Mouse (Mus musculus) monocyte, adult 2 months (primary cell): Measurements from ENCODE around the gene P2rx7.

Experiments
- DNase-seq, 2 experiments: peaks; one replicate each; pipeline ENCODE4 v3.0.0; 2022; ENCODE audit warnings: low spot score in 2 of 2, low read depth in 1 of 2

The P2rx7 gene

GRCm38 (mm10) chr5:122643701-122644100, at the start of gene P2rx7:
Gene P2rx7 (plus strand): TSS chr5:122643911.
- peak; percentile 64 to 69 for DNase-seq

- no peak for DNase-seq
Measured at GRCm38 (mm10) chr5:122595470-122595869, 48.2 kb upstream of the P2rx7 start.

DNA sequence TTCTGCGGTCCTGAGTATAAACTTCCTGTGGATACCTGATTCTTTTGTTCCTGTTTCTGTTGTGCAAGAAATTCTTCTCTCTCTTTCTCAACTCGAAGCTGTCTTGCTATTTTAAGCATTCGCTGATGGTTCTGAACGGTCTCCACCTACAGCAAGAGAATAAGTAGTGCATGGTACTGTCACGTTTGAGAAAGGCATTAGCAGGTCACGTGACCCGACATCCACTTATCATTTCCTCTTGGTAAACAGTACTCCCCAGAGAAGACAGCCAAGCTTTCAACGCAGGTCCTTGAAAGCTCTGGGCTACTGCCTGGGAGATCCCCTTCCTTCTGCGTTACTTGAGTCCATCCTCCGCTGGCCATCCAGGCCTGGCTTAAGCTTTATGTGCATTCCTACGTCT, 41.5 kb upstream of the P2rx7 start:
- DNase-seq: peak; percentile 55 to 65

DNA sequence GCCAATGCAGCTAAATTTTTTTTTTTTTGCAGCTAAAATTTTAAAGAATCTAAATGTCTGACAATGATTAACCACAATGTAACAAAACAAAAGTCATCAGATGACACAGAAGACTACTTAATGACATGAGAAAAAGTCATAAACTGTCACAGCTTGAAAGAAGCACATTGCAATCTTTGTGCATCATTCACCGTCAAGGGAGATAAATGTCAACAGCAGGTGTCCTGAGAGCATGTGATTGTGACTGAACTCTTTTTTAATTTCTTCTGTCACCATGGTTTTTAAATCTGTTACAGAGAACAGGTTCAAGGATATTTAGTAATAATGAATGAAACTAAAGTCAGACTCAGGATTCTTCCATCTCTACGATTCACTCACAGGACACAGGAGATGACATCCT, 38.8 kb upstream of the P2rx7 start:
- DNase-seq: no peak

GRCm38 (mm10) chr5:122611651-122612050, 32.1 kb upstream of the P2rx7 start:
- DNase-seq: no peak

GRCm38 (mm10) chr5:122613908-122614732, 29.6 kb upstream of the P2rx7 start, which contains the start of gene Ift81:
Gene Ift81 (minus strand): TSS chr5:122614518.
- peak; percentile 64 to 83 for DNase-seq

DNA sequence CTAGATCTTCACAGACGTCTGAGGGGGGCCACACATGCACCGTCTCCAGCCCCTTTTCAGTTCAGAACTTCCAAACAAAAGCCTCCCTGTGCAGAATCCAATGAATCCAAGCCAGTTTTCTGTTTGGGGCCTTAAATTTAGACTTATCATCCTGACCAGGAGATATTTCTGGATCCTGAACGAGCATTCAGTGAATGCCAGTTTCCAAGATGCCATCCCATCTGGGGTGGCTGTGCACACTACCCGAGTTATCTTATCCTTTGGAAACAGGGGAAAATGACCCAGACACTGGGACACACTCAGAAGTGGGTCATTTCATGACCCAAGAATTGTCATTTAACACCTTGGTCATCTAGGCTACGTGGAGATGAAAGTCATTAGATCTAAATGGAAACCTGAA, 26.0 kb upstream of the P2rx7 start:
- DNase-seq: no peak

- DNase-seq: no peak
Measured at GRCm38 (mm10) chr5:122619686-122620296, 23.9 kb upstream of the P2rx7 start.

DNA sequence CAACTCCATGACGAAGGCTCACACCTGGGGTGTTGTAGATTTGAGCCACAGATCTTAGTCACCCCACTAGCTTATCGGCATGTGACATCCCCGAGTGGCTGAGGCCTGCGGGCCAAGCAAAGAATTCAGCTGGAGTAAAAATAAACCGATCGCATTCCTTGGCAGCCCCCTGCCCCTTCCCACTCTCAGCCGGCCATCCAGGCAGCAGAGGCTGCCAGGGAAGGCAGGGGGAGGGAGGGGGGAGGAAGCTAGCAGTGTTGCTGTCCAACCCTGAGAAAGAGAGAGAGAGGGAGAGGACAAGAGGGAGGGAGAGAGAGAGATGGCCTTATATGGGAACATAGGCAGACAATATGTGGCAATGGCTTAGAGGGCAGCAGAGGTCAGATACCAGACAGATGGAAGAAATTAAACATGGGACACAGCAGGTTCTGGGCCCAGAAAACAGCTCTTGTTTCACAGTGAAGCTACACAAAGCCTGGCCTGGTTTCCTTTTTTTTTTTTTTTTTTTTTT, 22.3 kb upstream of the P2rx7 start:
- no peak for DNase-seq

GRCm38 (mm10) chr5:122622526-122622925, 21.2 kb upstream of the P2rx7 start:
- no peak for DNase-seq

DNA sequence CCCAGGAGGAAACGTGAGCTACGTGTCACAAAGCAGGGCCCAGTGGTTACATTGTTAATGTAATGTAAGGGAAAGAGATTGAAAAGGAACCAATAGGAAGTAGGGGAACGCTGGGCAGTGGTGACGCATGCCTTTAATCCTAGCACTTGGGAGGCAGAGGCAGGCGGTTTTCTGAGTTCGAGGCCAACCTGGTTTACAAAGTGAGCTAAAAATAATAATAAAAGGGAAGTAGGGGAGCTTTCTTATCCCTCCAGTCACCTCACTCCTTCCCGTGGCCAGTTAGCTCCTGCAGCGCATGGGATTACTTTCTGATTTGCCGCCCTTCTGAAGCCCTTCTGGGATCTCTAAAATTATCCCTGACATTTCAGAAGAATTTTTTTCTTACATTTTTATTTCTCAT, 19.9 kb upstream of the P2rx7 start:
- DNase-seq: no peak

- no peak for DNase-seq
Measured at GRCm38 (mm10) chr5:122624952-122625479, 18.7 kb upstream of the P2rx7 start.

GRCm38 (mm10) chr5:122625565-122626252, 18.0 kb upstream of the P2rx7 start:
- no peak for DNase-seq

- peak; percentile 43 to 74 for DNase-seq
Measured at GRCm38 (mm10) chr5:122627243-122627642, 16.5 kb upstream of the P2rx7 start.

- no peak for DNase-seq
Measured at GRCm38 (mm10) chr5:122635228-122635627, 8.5 kb upstream of the P2rx7 start.

DNA sequence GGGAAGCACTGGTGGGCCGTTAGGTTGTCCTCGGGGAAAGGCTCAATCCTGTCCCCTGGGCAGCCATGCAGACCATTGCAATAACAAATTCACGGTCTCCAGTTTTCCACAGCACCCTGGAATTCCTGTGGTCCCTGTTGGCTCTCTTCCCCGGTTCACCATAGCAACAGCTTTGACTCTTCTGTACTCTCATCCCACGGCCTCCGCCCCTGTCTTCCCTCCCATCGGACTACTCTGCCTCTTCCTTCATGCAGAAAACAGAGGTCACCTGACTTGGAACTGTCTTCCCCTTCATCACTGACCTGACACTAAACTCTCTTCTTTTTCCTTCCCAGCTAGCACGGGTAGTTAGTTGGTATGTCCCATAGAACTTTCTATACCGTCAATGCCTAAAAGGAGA, 7.4 kb upstream of the P2rx7 start:
- no peak for DNase-seq

DNA sequence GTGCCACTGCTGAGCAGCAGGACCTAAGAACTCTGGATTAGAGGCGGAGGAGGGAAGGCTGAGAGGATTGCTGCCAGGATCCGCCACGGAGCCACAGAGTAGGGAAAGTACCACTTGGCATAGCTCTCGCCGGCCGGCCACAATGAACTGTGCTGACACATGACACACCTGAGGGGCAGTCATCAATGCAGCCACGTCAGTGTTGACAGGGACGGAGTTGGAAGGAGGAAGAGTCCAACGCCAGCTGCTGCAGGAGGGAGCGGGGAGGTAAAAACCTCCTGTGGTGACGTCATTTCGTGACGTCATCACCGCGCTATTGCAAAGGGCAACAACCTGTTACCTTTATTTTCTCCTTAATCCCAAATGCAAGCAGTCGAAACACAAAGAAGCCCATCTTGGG, 6.8 kb upstream of the P2rx7 start:
- DNase-seq: no peak

DNA sequence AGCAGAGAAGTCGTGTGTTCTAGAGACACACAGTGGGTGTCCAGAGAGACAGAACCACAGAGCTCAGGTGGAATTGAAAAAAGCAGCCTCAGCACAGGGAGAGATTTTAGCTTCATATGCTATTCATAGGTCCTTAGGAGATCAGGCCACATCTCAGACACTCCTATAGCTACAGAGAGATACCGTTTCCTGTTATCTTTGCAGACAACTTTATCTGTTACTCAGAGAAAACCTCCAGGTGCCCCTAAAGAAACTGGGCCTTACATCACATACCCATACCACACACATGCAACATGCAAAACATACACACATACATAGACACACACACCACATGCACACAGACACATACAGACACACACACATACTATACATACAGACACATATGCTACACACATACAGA, 5.4 kb upstream of the P2rx7 start:
- DNase-seq: no peak

GRCm38 (mm10) chr5:122639517-122639916, 4.2 kb upstream of the P2rx7 start:
- no peak for DNase-seq

GRCm38 (mm10) chr5:122639986-122640385, 3.7 kb upstream of the P2rx7 start:
- no peak for DNase-seq

- DNase-seq: peak; percentile 62 to 64
Measured at GRCm38 (mm10) chr5:122644111-122644607, 448 bp downstream of the P2rx7 start.
